Mouse (Mus musculus): Measurements from ENCODE around the gene Tradd. TPM values are rescaled to one million over a fixed set of nuclear protein-coding genes. Genes with fewer than 3 reads are reported as not detected.

Tradd gene
- total and polyA plus RNA-seq, 3 experiments: 12.5 to 30.0 (median 20.8) TPM

GRCm38 (mm10) chr8:105285514-105285913 is 21.1 kb upstream of the Tradd start:
- peaks cover 15% of the 10 kb centered on the region; the same call in 1 of the 2 replicates for H3K27me3 ChIP-seq (ENCODE audit: insufficient read depth, low read length)
- H3K36me3 ChIP-seq (replicated peaks): peaks cover 15% of the 10 kb centered on the region
- DNase-seq (ENCODE audit: low spot score) (no peak), ATAC-seq (ENCODE audit: extremely low read depth, insufficient number of reproducible peaks, low FRiP score, poor library complexity, severe bottlenecking) (no peak)
- H3K4me1 ChIP-seq (ENCODE audit: insufficient read depth, low read depth, low read length): peaks cover 60% of the 10 kb centered on the region
- no peak overlapping the region for H3K4me3 ChIP-seq (ENCODE audit: low read depth, low read length)
- no peaks in the 10 kb centered on the region for H3K9me3 ChIP-seq (replicated peaks)
- TF ChIP-seq TAL1 (conservative IDR thresholded peaks at IDR 0.05; ENCODE audit: low read depth, low read length): no peak
- no peak for TF ChIP-seq POLR2AphosphoS5 (IDR thresholded peaks at IDR 0.05; ENCODE audit: insufficient replicate concordance, low read depth, low read length)
- no peak for TF ChIP-seq GATA2 (IDR thresholded peaks at IDR 0.05; ENCODE audit: borderline replicate concordance, low read depth, low read length)
- no peak for TF ChIP-seq GATA1 (IDR thresholded peaks at IDR 0.05; ENCODE audit: borderline replicate concordance, low read length)
- TF ChIP-seq CTCF (IDR thresholded peaks at IDR 0.05; ENCODE audit: low read depth, low read length): no peak

GRCm38 (mm10) chr8:105283074-105283473 is 18.7 kb upstream of the Tradd start:
- ATAC-seq (ENCODE audit: extremely low read depth, insufficient number of reproducible peaks, low FRiP score, poor library complexity, severe bottlenecking) (peak; percentile 76), DNase-seq (ENCODE audit: low spot score) (peak; percentile 76)
- TF ChIP-seq GATA2 (IDR thresholded peaks at IDR 0.05; ENCODE audit: borderline replicate concordance, low read depth, low read length) (no peak), POLR2AphosphoS5 (IDR thresholded peaks at IDR 0.05; ENCODE audit: insufficient replicate concordance, low read depth, low read length) (no peak), CTCF (IDR thresholded peaks at IDR 0.05; ENCODE audit: low read depth, low read length) (peak; percentile 94), TAL1 (conservative IDR thresholded peaks at IDR 0.05; ENCODE audit: low read depth, low read length) (no peak), GATA1 (IDR thresholded peaks at IDR 0.05; ENCODE audit: borderline replicate concordance, low read length) (no peak)
- Histone ChIP-seq H3K27me3 (ENCODE audit: insufficient read depth, low read length) (peaks cover 26% of the 10 kb centered on the region), H3K4me3 (ENCODE audit: low read depth, low read length) (peak overlapping the region; percentile 71), H3K9me3 (replicated peaks) (no peaks in the 10 kb centered on the region; the same call in 1 of the 2 replicates), H3K36me3 (replicated peaks) (peaks cover 32% of the 10 kb centered on the region), H3K4me1 (ENCODE audit: insufficient read depth, low read depth, low read length) (peaks cover 51% of the 10 kb centered on the region)

GRCm38 (mm10) chr8:105282239-105282638 is 17.8 kb upstream of the Tradd start:
- DNase-seq (ENCODE audit: low spot score) (no peak), ATAC-seq (ENCODE audit: extremely low read depth, insufficient number of reproducible peaks, low FRiP score, poor library complexity, severe bottlenecking) (no peak)
- H3K27me3 ChIP-seq (ENCODE audit: insufficient read depth, low read length): peaks cover 29% of the 10 kb centered on the region
- TF ChIP-seq TAL1 (conservative IDR thresholded peaks at IDR 0.05; ENCODE audit: low read depth, low read length) (no peak), GATA2 (IDR thresholded peaks at IDR 0.05; ENCODE audit: borderline replicate concordance, low read depth, low read length) (no peak), CTCF (IDR thresholded peaks at IDR 0.05; ENCODE audit: low read depth, low read length) (no peak), POLR2AphosphoS5 (IDR thresholded peaks at IDR 0.05; ENCODE audit: insufficient replicate concordance, low read depth, low read length) (no peak), GATA1 (IDR thresholded peaks at IDR 0.05; ENCODE audit: borderline replicate concordance, low read length) (no peak)
- H3K9me3 ChIP-seq (replicated peaks): no peaks in the 10 kb centered on the region; the same call in 1 of the 2 replicates
- H3K36me3 ChIP-seq (replicated peaks): peaks cover 32% of the 10 kb centered on the region
- H3K4me1 ChIP-seq (ENCODE audit: insufficient read depth, low read depth, low read length): peaks cover 50% of the 10 kb centered on the region
- H3K4me3 ChIP-seq (ENCODE audit: low read depth, low read length): peak overlapping the region; percentile 71; the same call in 1 of the 2 replicates

GRCm38 (mm10) chr8:105281821-105282220 is 17.4 kb upstream of the Tradd start:
- Histone ChIP-seq H3K4me3 (ENCODE audit: low read depth, low read length) (no peak overlapping the region), H3K4me1 (ENCODE audit: insufficient read depth, low read depth, low read length) (peaks cover 54% of the 10 kb centered on the region), H3K36me3 (replicated peaks) (peaks cover 32% of the 10 kb centered on the region), H3K9me3 (replicated peaks) (no peaks in the 10 kb centered on the region; the same call in 1 of the 2 replicates), H3K27me3 (ENCODE audit: insufficient read depth, low read length) (peaks cover 32% of the 10 kb centered on the region)
- DNase-seq (ENCODE audit: low spot score): no peak
- TF ChIP-seq GATA1 (IDR thresholded peaks at IDR 0.05; ENCODE audit: borderline replicate concordance, low read length): no peak
- TF ChIP-seq CTCF (IDR thresholded peaks at IDR 0.05; ENCODE audit: low read depth, low read length): no peak
- TF ChIP-seq TAL1 (conservative IDR thresholded peaks at IDR 0.05; ENCODE audit: low read depth, low read length): no peak
- TF ChIP-seq GATA2 (IDR thresholded peaks at IDR 0.05; ENCODE audit: borderline replicate concordance, low read depth, low read length): no peak
- no peak for TF ChIP-seq POLR2AphosphoS5 (IDR thresholded peaks at IDR 0.05; ENCODE audit: insufficient replicate concordance, low read depth, low read length)
- no peak for ATAC-seq (ENCODE audit: extremely low read depth, insufficient number of reproducible peaks, low FRiP score, poor library complexity, severe bottlenecking)

- Histone ChIP-seq H3K4me3 (ENCODE audit: low read depth, low read length) (no peak overlapping the region), H3K9me3 (replicated peaks) (no peaks in the 10 kb centered on the region; the same call in 1 of the 2 replicates), H3K36me3 (replicated peaks) (peaks cover 29% of the 10 kb centered on the region), H3K27me3 (ENCODE audit: insufficient read depth, low read length) (peaks cover 35% of the 10 kb centered on the region), H3K4me1 (ENCODE audit: insufficient read depth, low read depth, low read length) (peaks cover 63% of the 10 kb centered on the region)
- ATAC-seq (ENCODE audit: extremely low read depth, insufficient number of reproducible peaks, low FRiP score, poor library complexity, severe bottlenecking) (no peak), DNase-seq (ENCODE audit: low spot score) (no peak)
- TF ChIP-seq TAL1 (conservative IDR thresholded peaks at IDR 0.05; ENCODE audit: low read depth, low read length) (no peak), GATA2 (IDR thresholded peaks at IDR 0.05; ENCODE audit: borderline replicate concordance, low read depth, low read length) (no peak)
These were observed 16.2 kb upstream of the Tradd start for GRCm38 (mm10) chr8:105280567-105280966.

GRCm38 (mm10) chr8:105278911-105279334 is 14.5 kb upstream of the Tradd start:
- DNase-seq (ENCODE audit: low spot score): no peak

More at GRCm38 (mm10) chr8:105278911-105279334, 14.5 kb upstream of the Tradd start:
- Histone ChIP-seq H3K4me1 (ENCODE audit: insufficient read depth, low read depth, low read length) (peaks cover 64% of the 10 kb centered on the region), H3K36me3 (replicated peaks) (peaks cover 25% of the 10 kb centered on the region), H3K27me3 (ENCODE audit: insufficient read depth, low read length) (peaks cover 36% of the 10 kb centered on the region), H3K4me3 (ENCODE audit: low read depth, low read length) (peak overlapping the region; percentile 25; the same call in 1 of the 2 replicates), H3K9me3 (replicated peaks) (no peaks in the 10 kb centered on the region; the same call in 1 of the 2 replicates)
- no peak for ATAC-seq (ENCODE audit: extremely low read depth, insufficient number of reproducible peaks, low FRiP score, poor library complexity, severe bottlenecking)
- TF ChIP-seq GATA2 (IDR thresholded peaks at IDR 0.05; ENCODE audit: borderline replicate concordance, low read depth, low read length) (no peak), POLR2AphosphoS5 (IDR thresholded peaks at IDR 0.05; ENCODE audit: insufficient replicate concordance, low read depth, low read length) (no peak), CTCF (IDR thresholded peaks at IDR 0.05; ENCODE audit: low read depth, low read length) (no peak), TAL1 (conservative IDR thresholded peaks at IDR 0.05; ENCODE audit: low read depth, low read length) (no peak), GATA1 (IDR thresholded peaks at IDR 0.05; ENCODE audit: borderline replicate concordance, low read length) (no peak)

Measured in G1E (cell line).